Mouse (Mus musculus) cerebellum, adult 2 months (tissue): ENCODE data around the gene Ggta1.

ENCODE experiments used
- CTCF ChIP-seq: fragments of 200-500 bp; IDR thresholded peaks from 2 replicates; pipeline ENCODE4 v1.5.1; 2011; ENCODE audit warnings: low read depth, mild to moderate bottlenecking, control low read depth, low read length, moderate library complexity, borderline replicate concordance; ENCODE audit not compliant: insufficient read depth
- POLR2A ChIP-seq: fragments of 200-500 bp; IDR thresholded peaks from 2 replicates; pipeline ENCODE4 v1.6.1; 2011; ENCODE audit warnings: low read length, control low read depth, borderline replicate concordance; ENCODE audit not compliant: insufficient read depth

DNA sequence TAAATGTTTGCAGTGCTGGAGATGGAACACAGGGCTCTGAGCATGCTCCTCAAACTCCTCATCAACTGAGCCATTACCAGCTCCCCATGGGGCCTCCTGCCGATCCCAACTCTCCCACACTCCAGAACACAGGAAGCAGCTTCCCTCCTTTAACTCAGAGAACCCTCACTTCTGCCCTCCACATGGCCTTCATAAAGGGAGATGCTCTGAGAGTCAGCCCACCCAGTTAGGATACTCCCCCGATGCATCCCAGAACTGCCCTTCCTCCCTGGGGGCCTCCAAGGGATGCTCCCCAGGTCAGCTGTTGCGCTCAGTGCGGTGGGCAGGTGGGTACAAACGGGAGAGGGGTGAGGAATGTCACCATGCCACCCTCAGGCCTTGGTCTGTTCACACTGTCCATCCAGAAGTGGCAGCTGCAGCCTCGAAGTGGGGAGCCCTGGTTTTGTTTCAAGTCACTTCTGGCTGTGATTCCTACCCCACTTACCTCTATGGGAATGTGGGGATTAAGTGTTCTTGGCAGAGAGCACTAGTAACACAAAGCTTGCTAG lies 28.4 kb downstream of the Ggta1 start:
- no peak for TF ChIP-seq CTCF
- no peak for TF ChIP-seq POLR2A
